Mouse (Mus musculus) liver, adult 2 months (tissue): ENCODE measurements around the gene Pla2g12b.

Experiments
- CTCF ChIP-seq: fragments of 200-500 bp; IDR thresholded peaks from 2 replicates; pipeline ENCODE4 v1.5.1; 2011; ENCODE audit warnings: low read depth, low read length, control low read depth
- POLR2A ChIP-seq: fragments of 200-500 bp; IDR thresholded peaks from 2 replicates; pipeline ENCODE4 v1.6.1; 2011; ENCODE audit warnings: low read length, control low read depth; ENCODE audit not compliant: insufficient read depth; ENCODE audit errors: extremely low read depth

- TF ChIP-seq POLR2A (no peak), CTCF (no peak)
Measured at GRCm38 (mm10) chr10:59438651-59439050, 35.2 kb downstream of the Pla2g12b start.
